Mouse (Mus musculus) liver, postnatal 0 days (tissue): Measurements from ENCODE around the gene 1700029F12Rik.

ENCODE experiments used
- CTCF ChIP-seq: sonication (generic); IDR thresholded peaks from 2 replicates; pipeline ENCODE4 v1.5.1; 2016; ENCODE audit warnings: antibody characterized with exemption, low read depth
- EP300 ChIP-seq: IDR thresholded peaks from 2 replicates; pipeline ENCODE4 v1.6.1; 2016; ENCODE audit warnings: antibody characterized with exemption, low read depth, mild to moderate bottlenecking

DNA sequence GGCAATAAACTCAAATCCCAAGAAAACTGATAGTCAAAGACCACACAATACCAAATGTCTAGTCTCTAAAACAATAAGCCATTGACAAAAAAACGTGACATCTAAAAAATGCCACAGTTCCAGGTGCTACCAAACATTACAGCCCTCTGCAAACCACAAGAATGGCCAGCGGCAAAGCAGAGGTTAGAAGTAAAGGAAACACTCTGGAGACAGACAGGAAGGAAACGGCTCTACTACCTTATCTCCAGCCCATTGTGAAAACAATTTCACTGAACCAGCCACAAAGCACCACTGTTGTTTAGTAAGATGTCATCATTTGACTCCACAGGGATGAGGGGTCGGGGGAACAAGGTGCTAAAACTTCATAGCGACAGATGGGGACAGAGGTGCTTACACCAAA is 38.9 kb downstream of the 1700029F12Rik start:
- TF ChIP-seq CTCF, result no peak
- no peak for TF ChIP-seq EP300
